Mouse (Mus musculus): ENCODE data around the gene Olfr1417. TPM values are rescaled to one million over a fixed set of nuclear protein-coding genes. Genes with fewer than 3 reads are reported as not detected.

Gene Olfr1417
- polyA plus RNA-seq, 1 experiment = not detected

GRCm38 (mm10) chr19:11813136-11813535 lies 25.9 kb downstream of the Olfr1417 start:
- TF ChIP-seq POLR2A (IDR thresholded peaks at IDR 0.05; ENCODE audit: borderline replicate concordance, extremely low read depth, low read depth, low read length) (no peak), CTCF (IDR thresholded peaks at IDR 0.05; ENCODE audit: insufficient read depth, low read length) (no peak)
- no peak overlapping the region for H3K4me3 ChIP-seq (replicated peaks; ENCODE audit: extremely low read depth, low read depth, low read length)
- peaks cover 30% of the 10 kb centered on the region for H3K4me1 ChIP-seq (ENCODE audit: control insufficient read depth, insufficient read depth, low read length)
- no peak for DNase-seq
- WGBS = 50% methylated on average over 4 of the region's 4 CpGs

- no peak for TF ChIP-seq CTCF (IDR thresholded peaks at IDR 0.05; ENCODE audit: insufficient read depth, low read length)
- TF ChIP-seq POLR2A (IDR thresholded peaks at IDR 0.05; ENCODE audit: borderline replicate concordance, extremely low read depth, low read depth, low read length) = no peak
- WGBS = 58% methylated on average over 5 of the region's 5 CpGs
These were observed 27.2 kb downstream of the Olfr1417 start for GRCm38 (mm10) chr19:11811688-11812365.

GRCm38 (mm10) chr19:11810856-11811255 lies 28.2 kb downstream of the Olfr1417 start:
- 35% methylated on average over 1 of the region's 1 CpGs for WGBS
- H3K4me1 ChIP-seq (ENCODE audit: control insufficient read depth, insufficient read depth, low read length) = peaks cover 40% of the 10 kb centered on the region
- TF ChIP-seq CTCF (IDR thresholded peaks at IDR 0.05; ENCODE audit: insufficient read depth, low read length) (no peak), POLR2A (IDR thresholded peaks at IDR 0.05; ENCODE audit: borderline replicate concordance, extremely low read depth, low read depth, low read length) (no peak)
- DNase-seq = no peak
- no peak overlapping the region for H3K4me3 ChIP-seq (replicated peaks; ENCODE audit: extremely low read depth, low read depth, low read length)

More at GRCm38 (mm10) chr19:11811688-11812365, 27.2 kb downstream of the Olfr1417 start:
- DNase-seq = no peak
- Histone ChIP-seq H3K4me1 (ENCODE audit: control insufficient read depth, insufficient read depth, low read length) (peaks cover 39% of the 10 kb centered on the region), H3K4me3 (replicated peaks; ENCODE audit: extremely low read depth, low read depth, low read length) (no peak overlapping the region)

DNA sequence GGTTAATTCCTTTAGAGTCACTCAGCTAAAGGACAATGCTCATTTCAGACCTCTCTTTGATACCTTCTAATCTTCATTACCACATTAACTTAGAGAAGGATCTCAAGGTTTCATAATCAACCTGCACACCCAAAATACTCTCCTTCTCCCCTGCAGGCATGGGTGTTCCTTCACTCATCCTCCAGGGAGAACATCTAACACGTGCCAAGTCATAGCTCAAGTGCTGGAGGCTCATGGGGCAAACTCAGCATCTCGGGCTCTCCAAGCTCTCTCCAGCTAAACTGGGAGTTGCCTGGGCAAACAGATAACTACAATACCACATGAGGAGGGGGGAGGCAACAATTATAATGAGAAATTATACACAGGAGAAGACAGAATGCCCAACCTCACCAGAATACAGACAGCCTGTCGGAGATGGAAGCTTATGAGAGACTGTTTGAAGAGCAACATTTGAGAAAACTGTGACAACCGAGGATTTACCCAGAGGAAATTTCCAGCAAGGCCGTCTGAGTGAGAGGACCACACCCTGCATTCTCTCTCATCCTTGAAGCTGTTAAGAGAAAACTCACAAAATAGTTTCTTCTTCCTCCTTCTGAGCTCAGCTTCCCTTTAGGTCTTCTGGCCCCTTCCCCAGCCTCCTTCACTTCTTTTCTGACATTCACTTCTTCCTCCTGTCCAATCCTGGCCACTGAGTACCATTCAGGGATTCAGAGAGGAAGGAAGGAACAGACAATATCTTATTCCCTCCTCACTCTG lies 28.8 kb downstream of the Olfr1417 start:
- Histone ChIP-seq H3K4me3 (replicated peaks; ENCODE audit: extremely low read depth, low read depth, low read length) (no peak overlapping the region), H3K4me1 (ENCODE audit: control insufficient read depth, insufficient read depth, low read length) (peaks cover 38% of the 10 kb centered on the region)
- DNase-seq = no peak
- no peak for TF ChIP-seq POLR2A (IDR thresholded peaks at IDR 0.05; ENCODE audit: borderline replicate concordance, extremely low read depth, low read depth, low read length)
- TF ChIP-seq CTCF (IDR thresholded peaks at IDR 0.05; ENCODE audit: insufficient read depth, low read length) = no peak
- 31% methylated on average over 5 of the region's 5 CpGs for WGBS

DNA sequence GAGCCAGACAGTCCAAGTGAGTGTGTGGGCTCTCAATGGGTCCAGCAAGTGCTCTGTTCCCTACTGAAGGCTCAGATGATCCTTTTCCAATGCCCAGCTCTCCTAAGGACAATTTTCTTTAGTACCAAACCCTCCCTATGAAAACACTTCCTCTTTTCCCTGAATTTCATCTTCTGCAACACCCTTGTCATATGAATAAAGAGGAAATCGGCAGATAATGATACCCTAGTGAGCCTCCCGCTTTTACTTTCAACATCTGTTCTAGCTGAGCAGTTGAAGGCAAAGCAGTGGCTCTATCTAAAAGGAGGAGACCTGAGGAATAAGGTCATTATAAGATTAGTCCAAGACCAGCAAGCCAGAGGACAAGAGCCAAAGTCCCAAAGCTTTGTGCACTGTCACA lies 30.6 kb downstream of the Olfr1417 start:
- no peak for DNase-seq
- H3K4me1 ChIP-seq (ENCODE audit: control insufficient read depth, insufficient read depth, low read length) = peaks cover 39% of the 10 kb centered on the region
- TF ChIP-seq CTCF (IDR thresholded peaks at IDR 0.05; ENCODE audit: insufficient read depth, low read length) (no peak), POLR2A (IDR thresholded peaks at IDR 0.05; ENCODE audit: borderline replicate concordance, extremely low read depth, low read depth, low read length) (no peak)
- H3K4me3 ChIP-seq (replicated peaks; ENCODE audit: extremely low read depth, low read depth, low read length) = no peak overlapping the region
- WGBS = 58% methylated on average over 2 of the region's 2 CpGs

DNA sequence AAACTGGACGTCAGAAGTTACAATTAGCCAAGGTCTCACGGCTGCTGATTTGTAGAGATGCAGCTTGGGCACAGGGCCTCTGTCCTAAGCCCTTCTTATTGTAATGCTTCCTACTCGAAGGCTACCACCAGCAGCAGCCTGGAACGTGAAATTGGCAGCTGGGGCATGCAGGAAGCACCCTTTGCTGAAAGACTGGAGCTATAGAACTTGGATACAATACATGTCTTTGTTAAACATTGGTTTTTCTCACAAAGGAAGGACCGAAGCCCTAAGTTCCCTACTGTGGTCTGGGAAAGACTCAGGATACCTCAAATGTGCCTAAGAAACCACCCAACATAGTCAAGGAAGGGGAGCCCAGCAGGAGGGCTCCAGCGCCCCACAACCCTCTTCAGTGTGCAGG lies 31.2 kb downstream of the Olfr1417 start:
- H3K4me3 ChIP-seq (replicated peaks; ENCODE audit: extremely low read depth, low read depth, low read length) = no peak overlapping the region
- no peak for DNase-seq
- 47% methylated on average over 6 of the region's 6 CpGs for WGBS
- peaks cover 34% of the 10 kb centered on the region for H3K4me1 ChIP-seq (ENCODE audit: control insufficient read depth, insufficient read depth, low read length)
- TF ChIP-seq CTCF (IDR thresholded peaks at IDR 0.05; ENCODE audit: insufficient read depth, low read length) (no peak), POLR2A (IDR thresholded peaks at IDR 0.05; ENCODE audit: borderline replicate concordance, extremely low read depth, low read depth, low read length) (no peak)

GRCm38 (mm10) chr19:11807251-11807650 lies 31.8 kb downstream of the Olfr1417 start:
- TF ChIP-seq POLR2A (IDR thresholded peaks at IDR 0.05; ENCODE audit: borderline replicate concordance, extremely low read depth, low read depth, low read length) (no peak), CTCF (IDR thresholded peaks at IDR 0.05; ENCODE audit: insufficient read depth, low read length) (no peak)
- peaks cover 33% of the 10 kb centered on the region for H3K4me1 ChIP-seq (ENCODE audit: control insufficient read depth, insufficient read depth, low read length)
- WGBS = 31% methylated on average over 2 of the region's 2 CpGs
- H3K4me3 ChIP-seq (replicated peaks; ENCODE audit: extremely low read depth, low read depth, low read length) = no peak overlapping the region
- DNase-seq = no peak

GRCm38 (mm10) chr19:11804423-11804822 lies 34.6 kb downstream of the Olfr1417 start:
- WGBS = 13% methylated on average over 1 of the region's 1 CpGs

GRCm38 (mm10) chr19:11800531-11801315 lies 38.3 kb downstream of the Olfr1417 start:
- TF ChIP-seq POLR2A (IDR thresholded peaks at IDR 0.05; ENCODE audit: borderline replicate concordance, extremely low read depth, low read depth, low read length) (no peak), CTCF (IDR thresholded peaks at IDR 0.05; ENCODE audit: insufficient read depth, low read length) (peak; percentile 47; the same call in 1 of the 2 replicates)

More at GRCm38 (mm10) chr19:11804423-11804822, 34.6 kb downstream of the Olfr1417 start:
- Histone ChIP-seq H3K4me3 (replicated peaks; ENCODE audit: extremely low read depth, low read depth, low read length) (no peak overlapping the region), H3K4me1 (ENCODE audit: control insufficient read depth, insufficient read depth, low read length) (peaks cover 23% of the 10 kb centered on the region)
- TF ChIP-seq CTCF (IDR thresholded peaks at IDR 0.05; ENCODE audit: insufficient read depth, low read length) (no peak), POLR2A (IDR thresholded peaks at IDR 0.05; ENCODE audit: borderline replicate concordance, extremely low read depth, low read depth, low read length) (no peak)
- no peak for DNase-seq

More at GRCm38 (mm10) chr19:11800531-11801315, 38.3 kb downstream of the Olfr1417 start:
- no peak overlapping the region for H3K4me3 ChIP-seq (replicated peaks; ENCODE audit: extremely low read depth, low read depth, low read length)
- WGBS = 55% methylated on average over 8 of the region's 8 CpGs
- no peak for DNase-seq
- peaks cover 14% of the 10 kb centered on the region for H3K4me1 ChIP-seq (ENCODE audit: control insufficient read depth, insufficient read depth, low read length)
